Mouse (Mus musculus): Measurements from ENCODE around the gene Ist1. TPM values are rescaled to one million over a fixed set of nuclear protein-coding genes. Genes with fewer than 3 reads are reported as not detected.

Gene Ist1
- 159 and 173 TPM in 2 replicates for total RNA-seq (2017)

DNA sequence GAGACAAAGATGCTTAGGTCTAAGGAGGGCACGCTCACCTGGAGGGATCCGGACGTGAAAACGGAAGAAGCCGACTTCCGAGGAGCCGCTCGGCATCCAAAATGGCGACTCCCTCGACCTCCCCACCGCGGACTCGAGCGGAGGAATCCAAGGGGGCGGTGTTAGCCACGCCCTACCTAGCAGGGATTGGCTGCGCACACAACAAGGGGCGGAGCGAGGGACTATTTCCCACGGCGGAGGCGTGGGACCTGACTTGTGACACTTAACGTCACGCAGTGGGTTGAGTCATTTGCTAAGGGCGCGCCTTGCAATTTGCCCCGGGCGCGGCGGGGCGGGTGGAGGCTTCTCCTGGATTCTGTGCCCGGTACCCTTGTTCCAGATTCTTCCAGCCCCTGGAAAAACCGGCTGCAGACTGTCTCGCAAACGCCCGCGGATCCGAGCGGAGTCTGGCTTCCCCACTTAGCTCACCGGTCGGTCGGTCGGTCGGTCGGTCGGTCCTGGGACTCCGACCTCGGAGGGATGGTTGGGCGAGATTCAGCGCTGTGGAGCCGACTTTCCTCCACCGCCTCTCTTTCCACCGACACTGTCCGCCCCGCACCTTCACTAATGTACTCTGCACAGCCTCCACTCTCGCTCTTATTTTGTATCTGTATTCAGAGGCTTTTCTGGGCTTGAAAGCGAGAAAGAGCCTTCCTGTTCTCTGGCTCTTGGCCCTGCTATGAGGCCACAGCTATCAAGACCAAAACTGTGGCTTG is at the start of gene Ist1:
Gene Ist1 (minus strand): TSS at position 115 of the 755 bp plus-strand sequence.
- peak; percentile 97 for ATAC-seq (ENCODE audit: extremely low read depth, insufficient number of reproducible peaks, low FRiP score, poor library complexity, severe bottlenecking)

DNA sequence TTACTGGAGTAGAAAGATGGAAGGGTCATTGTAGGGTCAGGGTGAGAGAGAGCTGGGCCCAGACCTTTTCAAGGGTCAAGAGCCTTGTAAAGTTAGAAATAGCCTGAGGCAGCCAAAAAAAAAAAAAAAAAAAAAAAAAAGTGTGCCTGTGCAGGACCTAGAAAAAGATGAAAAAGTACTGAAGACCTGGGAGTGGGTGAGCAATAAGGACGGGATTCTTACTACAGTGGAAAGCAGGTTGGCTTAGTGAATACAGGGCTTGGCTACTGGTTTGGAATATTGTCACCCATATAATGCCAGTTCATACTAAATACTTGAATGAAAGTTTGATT is 45.0 kb upstream of the Ist1 start:
- no peak for ATAC-seq (ENCODE audit: extremely low read depth, insufficient number of reproducible peaks, low FRiP score, poor library complexity, severe bottlenecking)

DNA sequence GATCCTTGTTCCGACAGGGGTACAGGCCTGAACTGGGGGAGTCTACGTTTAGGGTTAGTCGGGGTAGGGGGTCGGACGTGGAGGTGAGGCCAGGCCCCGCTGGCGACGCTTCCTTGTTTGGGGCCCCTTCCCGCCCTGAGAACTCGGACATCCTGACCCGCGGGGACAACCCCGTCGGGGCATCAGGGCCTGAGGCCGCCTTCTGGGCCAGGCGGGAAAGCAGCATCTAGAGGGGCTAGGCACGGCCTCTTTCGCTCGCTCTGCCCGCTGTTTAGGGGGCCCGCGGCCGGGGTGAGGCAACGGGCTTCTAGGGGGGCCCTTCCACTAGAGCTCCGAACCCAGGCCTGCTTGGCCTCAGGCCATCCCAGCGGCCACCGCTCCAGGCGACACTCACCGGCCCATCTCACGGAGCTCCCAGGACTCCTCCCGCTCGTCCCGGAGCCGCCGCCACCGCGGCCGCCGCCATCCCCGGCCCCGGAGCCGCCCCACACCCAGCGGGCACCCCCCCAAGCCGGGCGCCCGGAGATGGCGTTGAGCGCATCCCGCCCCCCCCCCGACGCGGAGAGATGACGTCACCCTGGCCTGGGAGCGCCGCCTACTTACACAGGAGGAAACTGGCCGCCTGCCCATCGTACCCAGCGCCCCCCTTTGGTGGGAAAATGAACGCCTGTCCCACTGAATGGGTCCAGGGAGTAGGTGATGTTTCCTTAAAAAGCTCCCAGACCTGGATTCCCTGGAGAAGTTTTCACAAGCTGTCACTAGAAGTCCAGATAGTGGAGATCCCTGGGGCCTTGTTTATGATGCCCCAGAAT is 44.4 kb upstream of the Ist1 start, which contains the start of gene Atxn1l:
Gene Atxn1l (minus strand): TSS at position 503 of the 812 bp plus-strand sequence.
- ATAC-seq (ENCODE audit: extremely low read depth, insufficient number of reproducible peaks, low FRiP score, poor library complexity, severe bottlenecking) = peak; percentile 89

DNA sequence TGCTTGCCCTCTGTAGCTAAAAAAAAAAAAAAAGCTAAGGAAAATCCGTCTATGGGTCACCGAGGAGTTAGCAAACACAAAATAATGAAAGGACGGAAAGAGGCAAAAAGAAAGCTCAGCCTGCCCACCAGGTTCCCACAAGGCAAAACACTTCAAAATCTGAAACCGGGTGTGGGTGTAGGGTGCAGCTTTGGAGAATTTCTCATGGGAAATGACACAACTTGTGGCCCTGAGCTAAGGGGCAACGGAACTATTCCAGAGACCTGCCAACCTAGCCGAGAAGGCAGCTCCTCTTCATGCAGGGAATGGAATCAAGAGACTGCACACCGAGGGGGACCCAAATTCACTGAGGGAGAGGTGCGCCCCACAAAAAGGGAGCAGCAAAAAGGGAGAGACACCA is 43.8 kb upstream of the Ist1 start:
- no peak for ATAC-seq (ENCODE audit: extremely low read depth, insufficient number of reproducible peaks, low FRiP score, poor library complexity, severe bottlenecking)

DNA sequence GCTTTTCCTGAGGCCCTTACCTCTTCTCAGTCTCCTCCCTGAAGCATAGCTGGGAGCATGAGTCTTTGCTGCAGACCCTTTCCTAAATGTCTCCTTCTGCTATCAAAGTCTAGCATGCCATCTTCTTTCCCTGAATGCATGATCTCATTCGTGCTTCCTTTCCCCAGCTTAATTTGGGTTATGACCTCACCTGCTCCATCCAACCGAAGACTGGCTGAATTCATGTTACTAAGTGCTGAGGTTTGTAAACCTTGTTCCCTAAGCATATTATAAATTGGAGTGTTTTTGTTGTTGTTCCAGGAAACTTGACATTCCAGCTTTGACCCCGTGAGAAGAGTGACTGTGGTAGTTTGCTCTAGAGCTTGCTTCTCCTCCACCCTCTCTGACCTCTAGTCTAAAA is 41.0 kb upstream of the Ist1 start:
- no peak for ATAC-seq (ENCODE audit: extremely low read depth, insufficient number of reproducible peaks, low FRiP score, poor library complexity, severe bottlenecking)

DNA sequence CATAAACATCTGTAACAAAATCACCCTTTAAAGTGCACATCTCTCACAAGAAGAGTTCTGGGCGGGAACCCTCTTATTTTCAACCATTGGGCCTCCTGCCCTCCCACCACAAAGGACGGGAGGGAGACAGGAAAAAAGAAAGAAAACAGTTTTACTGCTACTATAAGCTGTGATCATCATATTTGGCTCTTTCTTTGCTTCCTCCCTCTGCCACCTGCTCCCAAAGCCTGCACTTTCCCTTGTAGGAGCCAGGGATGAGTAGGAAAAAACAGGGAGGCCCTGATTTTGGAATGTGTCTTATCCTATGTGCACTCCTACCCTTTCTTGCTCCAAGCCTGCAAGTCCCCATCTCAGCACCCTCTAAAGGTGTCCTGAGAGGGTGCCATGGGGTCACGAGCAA is 38.0 kb upstream of the Ist1 start:
- ATAC-seq (ENCODE audit: extremely low read depth, insufficient number of reproducible peaks, low FRiP score, poor library complexity, severe bottlenecking) = no peak

DNA sequence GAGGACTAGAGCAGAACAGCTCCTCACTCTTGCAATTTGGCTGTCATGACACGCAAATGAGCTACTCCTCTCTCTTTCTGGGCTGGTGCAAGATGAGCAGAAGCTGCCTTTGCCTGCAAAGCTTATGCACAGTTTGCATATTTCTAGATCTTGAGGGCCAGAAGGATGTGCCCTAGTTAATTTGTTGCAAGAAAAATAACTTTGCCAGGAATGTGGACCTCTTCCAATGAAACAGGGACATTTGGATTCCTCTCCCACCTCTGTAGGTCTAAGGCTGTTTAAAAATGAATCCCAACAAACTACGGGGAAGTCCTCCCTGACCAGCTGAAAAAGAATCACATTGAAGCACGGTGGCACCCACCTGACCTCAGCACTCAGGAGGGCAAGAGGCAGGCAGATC is 32.0 kb upstream of the Ist1 start:
- no peak for ATAC-seq (ENCODE audit: extremely low read depth, insufficient number of reproducible peaks, low FRiP score, poor library complexity, severe bottlenecking)

DNA sequence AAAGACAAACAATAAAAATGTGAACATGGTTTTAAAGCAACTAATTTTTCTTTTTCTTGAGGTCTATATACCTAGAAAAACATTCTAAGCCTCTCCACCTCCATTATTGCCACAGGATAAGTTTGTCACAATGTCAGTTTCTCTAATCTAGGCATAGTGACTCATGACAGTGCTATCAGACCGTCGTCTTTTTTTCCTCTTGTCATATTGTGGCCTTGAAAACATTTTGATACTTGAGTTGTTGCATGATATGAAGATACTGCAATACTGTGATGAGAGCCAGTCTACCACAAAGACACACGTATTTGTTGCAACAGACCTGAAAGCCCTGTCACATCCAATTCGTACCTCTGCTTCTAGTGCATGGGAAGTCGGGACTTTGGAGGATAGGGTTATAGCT is 21.9 kb upstream of the Ist1 start:
- ATAC-seq (ENCODE audit: extremely low read depth, insufficient number of reproducible peaks, low FRiP score, poor library complexity, severe bottlenecking) = no peak

DNA sequence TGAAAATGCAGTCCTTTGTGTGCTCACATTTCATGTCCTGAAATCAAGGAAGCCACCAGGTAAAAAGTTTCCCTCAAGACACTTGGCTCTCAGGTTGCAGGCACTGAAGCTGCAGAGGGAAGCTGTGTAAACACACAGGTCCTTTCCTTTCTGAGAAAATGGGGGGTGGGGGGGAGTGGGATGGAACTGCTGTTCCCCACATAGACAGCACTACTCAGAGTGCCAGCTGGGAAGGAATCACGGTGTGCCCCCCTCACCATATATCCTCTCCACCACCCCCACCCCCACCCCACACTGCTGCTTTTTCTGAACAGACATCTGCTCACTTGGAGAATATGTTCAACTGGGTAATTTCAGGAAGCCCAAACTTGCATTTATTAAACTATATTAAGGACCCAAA is 19.5 kb upstream of the Ist1 start:
- ATAC-seq (ENCODE audit: extremely low read depth, insufficient number of reproducible peaks, low FRiP score, poor library complexity, severe bottlenecking) = no peak

DNA sequence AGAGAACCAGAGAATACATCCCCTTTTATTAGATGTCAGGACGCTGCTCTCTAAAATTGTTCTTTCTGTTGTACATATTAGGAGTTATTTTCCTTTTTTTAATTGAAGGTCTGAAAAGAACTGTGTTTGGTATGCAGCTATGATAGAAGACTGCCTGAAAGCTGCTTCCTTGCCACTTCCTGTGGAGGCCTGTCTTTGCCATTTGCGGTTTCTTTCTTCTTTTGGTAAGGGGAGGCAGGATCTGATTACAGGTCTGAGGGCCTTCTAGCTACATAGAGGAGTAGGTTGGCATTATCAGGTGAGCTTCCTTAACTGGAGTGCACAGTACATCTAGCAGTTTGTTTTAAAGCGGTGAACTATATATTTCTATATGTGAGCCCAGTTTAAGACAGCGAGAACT is 14.9 kb upstream of the Ist1 start:
- ATAC-seq (ENCODE audit: extremely low read depth, insufficient number of reproducible peaks, low FRiP score, poor library complexity, severe bottlenecking) = no peak

DNA sequence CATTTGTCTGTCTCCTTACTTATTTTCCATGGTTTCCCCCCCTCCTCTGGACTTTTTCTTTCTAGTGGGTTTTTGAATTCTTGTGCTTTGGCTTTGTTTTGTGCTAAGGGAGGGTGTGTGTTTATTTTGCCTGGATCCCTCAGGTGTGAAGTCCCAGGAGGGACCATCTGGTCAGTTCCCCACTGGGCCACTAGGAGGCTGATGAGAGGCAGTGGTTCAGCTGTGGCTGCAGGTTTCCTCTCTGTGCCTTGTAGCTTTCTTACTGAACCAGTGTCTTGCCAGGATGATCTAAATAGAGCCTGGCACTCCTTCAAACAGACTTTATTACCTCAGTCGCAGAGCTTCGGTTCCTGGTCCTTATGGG is 13.8 kb upstream of the Ist1 start:
- peak; percentile 84 for ATAC-seq (ENCODE audit: extremely low read depth, insufficient number of reproducible peaks, low FRiP score, poor library complexity, severe bottlenecking)

DNA sequence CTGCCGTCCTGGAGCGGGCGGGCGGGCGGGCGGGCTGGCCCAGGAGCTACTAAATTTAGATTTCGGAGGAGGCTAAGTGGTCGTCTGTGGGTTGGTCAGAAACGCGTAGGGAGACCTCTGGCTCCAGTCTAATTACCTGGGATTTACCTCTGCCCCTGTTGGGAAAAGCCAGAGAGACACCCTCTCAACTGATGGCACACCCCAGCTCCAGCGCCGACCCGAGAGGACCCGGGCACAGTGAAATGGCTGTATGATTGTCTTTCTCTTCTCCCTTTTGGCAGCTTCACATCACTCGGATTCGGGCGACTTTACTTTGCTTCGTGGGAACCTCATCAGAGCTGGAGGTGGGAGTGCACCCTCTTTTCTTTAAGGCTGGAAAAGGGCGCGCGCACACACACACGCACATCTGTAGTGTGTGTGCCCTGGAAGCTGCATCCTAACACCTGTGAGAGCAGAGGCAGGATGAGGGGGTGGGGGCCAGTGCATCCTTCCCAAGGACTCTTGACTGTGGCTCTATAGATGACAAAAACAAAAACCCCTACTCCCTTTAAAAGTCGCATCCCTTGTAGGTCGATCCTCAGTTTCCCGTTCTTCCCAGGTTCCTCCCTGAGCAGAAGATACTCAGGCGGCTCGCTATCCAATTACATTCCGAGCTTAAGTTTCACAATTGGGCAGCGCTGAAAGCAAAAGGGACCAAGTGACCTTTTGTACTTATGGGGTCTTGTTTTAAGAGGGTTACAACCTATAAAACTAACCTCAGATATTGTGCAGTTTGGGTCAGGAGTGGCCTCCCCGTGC is 13.2 kb upstream of the Ist1 start:
- ATAC-seq (ENCODE audit: extremely low read depth, insufficient number of reproducible peaks, low FRiP score, poor library complexity, severe bottlenecking) = no peak

DNA sequence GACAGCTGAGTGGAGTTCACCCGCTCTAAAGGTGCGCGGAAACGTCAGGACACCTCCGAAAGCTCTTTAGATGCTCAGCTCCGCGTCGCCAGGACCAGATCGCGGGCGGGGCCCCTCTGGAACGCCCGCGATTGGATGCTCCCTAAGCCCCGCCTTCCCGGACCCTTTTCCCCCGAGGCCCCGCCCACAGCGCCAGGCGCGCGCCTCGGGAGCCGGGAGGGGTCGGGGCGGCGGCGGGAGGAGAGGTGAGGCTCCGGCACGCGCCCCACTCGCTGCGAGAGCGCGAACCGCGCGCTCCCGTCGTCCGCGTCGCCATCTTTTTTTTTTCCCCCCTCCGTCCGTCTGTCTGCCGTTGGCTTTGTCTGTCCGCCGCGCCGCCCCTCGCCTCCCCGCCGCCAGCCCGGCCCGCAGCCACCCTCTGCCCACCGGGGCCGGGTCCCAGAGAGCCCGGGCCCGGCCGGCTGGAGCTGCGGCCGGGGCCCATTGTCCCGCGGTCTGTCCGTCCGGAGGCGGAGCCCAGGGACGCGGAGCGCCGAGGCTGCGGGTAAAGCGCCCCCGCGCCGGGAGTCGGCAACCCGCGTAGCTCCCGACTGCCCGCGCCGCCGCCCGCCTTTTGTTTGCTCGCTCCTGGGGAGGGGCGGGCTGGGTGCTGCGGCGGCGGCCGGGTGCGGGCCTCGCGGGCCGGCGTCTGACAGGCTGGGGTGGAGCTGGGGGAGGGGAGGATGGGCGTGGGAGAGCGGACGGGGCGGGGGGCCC is 12.4 kb upstream of the Ist1 start, which contains the start of gene Zfp821:
Gene Zfp821 (plus strand): TSS at position 227 of the 756 bp plus-strand sequence.
- peak; percentile 65 for ATAC-seq (ENCODE audit: extremely low read depth, insufficient number of reproducible peaks, low FRiP score, poor library complexity, severe bottlenecking)

DNA sequence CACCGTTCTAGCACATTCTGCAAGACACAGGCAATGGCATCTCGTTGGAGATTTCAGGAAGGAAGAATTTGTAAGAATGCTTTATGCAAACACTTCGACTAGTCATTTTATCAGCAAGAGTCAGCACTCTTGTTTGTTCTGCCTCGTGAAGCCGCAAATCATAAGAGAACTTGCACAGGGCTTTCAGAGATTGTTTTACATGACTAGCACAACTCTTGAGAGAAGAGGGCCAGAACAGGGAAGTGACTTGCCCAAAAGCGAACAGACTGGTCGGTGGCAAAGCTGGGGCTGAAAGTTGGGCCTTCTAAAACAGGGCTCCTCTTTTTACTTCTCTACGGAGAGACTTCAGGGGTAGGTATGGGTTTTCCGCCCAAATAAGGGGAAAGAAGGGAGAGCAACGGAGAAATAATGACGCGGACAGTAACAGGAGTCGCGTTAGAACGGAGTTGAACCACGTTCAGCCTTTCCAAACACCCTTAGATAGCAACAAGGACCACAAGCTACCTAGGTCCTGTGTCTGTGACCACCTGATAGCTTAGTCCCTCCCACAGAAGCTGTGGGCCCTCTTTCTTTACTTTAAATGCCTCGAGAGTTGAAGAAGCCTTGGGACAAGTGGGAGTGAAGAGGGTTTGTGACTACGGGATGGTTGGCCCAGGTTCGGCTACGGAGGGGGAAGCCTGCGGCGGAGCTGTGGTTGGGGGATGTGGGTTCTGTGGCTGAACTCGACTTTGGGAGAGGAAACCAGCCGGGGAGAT is 11.7 kb upstream of the Ist1 start:
- ATAC-seq (ENCODE audit: extremely low read depth, insufficient number of reproducible peaks, low FRiP score, poor library complexity, severe bottlenecking) = peak; percentile 4; the same call in 1 of the 2 replicates

DNA sequence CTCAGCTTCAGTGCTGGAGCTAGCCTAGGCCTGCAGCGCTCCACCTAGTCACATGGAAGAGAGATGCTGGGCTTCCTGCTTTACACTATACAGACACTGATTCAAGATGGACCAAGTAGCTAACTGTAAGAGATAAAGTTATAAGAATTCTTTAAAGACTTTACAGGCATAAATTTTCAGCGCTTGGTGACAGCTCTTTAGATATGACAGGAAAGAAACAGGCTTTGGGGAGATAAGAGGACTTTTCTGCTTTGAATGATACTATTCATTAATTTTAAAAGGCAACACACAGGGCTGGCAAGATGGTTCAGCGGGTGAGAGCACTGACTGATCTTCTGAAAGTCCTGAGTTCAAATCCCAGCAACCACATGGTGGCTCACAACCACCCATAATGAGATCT is 5.4 kb upstream of the Ist1 start:
- no peak for ATAC-seq (ENCODE audit: extremely low read depth, insufficient number of reproducible peaks, low FRiP score, poor library complexity, severe bottlenecking)

DNA sequence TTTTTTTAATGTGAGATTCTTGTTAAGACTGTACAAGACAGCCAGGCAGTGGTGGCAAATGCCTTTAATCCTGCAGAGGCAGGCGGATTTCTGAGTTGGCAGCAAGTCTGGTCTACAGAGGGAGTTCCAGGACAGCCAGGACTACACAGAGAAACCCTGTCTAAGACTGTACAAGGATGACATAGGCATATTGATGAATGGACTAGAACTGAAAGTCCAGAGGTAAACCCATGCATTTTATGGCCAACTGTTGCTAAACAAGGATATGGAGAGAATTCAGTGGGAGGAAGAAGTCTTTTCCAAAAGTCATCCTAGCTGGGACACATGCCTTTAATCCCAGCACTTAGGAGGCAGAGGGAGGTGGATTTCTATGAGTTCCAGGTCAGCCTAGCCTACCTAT is 4.7 kb upstream of the Ist1 start:
- ATAC-seq (ENCODE audit: extremely low read depth, insufficient number of reproducible peaks, low FRiP score, poor library complexity, severe bottlenecking) = no peak

DNA sequence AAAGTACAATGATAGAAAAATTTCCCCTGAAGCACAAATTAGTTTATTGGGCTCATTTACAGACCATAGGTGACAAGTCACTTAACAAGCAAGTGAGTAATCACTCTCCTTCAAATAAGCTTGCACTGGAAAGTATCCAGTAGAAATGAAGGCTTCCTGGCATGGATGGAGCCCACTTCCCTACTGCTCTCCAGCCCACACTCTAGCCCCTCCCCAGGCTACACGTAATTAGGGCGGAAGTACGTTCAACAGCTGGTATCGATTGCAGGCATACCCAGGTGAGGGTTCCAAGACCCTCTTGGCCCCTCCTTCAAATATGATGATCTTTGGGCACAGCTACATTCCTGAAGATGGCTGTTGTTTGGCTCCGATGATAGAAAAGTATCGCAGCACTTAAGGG is 1.1 kb upstream of the Ist1 start:
- no peak for ATAC-seq (ENCODE audit: extremely low read depth, insufficient number of reproducible peaks, low FRiP score, poor library complexity, severe bottlenecking)

DNA sequence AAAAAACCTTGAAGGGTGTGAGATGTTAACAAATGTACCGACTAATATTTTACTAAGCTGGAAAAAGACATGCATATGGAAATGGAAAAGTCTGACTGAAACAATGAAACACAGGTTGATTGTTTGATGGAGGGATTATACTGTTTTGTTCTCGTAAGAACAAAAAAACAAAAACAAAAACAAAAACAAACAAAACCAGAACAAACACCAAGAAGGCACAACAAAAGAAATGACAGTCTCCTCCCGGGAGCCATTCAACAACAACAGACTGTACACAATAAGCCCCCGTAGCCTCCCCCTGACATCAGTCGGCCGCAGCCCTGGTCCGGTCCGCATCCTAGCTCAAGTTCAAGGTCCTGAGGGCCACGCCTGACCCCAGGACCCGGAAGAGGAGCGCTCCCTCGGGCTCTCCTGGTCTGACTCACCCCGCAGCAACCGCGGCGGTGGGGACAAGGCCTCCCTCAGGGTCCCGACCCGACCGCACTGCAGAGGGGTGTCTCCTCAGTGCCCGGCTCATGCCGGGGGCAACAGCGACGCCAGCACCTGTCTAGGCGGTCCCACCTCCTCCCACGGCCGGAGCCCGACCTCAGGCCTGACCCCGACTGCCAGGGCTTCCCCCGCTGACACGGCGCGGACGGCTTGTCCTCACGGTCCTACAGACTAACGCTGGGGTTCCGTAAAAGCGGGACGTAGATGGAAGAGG is 466 bp downstream of the Ist1 start:
- ATAC-seq (ENCODE audit: extremely low read depth, insufficient number of reproducible peaks, low FRiP score, poor library complexity, severe bottlenecking) = peak; percentile 5; the same call in 1 of the 2 replicates
